Mouse (Mus musculus): Measurements from ENCODE around the gene Dusp7. TPM values are rescaled to one million over a fixed set of nuclear protein-coding genes. Genes with fewer than 3 reads are reported as not detected.

The Dusp7 gene
- total and polyA plus RNA-seq, 3 experiments, result 6.2 to 11.4 (median 8.0) TPM

DNA sequence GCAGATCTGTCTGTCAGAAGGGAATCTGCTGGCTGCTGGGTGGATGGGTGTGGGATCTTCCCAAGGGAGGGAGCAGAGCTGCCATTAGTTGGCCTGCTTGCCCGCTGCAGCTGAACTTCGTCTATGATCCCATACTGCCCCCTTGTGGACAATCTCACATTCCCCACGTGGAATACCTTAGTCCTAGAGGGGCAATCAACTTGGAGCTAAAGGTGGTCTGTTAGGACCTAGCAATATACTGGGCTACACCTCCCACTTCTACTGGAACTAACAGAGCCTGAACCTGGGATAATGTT, 53.4 kb downstream of the Dusp7 start (continued):
- peak; percentile 98 for TF ChIP-seq MAX (IDR thresholded peaks at IDR 0.05; ENCODE audit: low read length)
- TF ChIP-seq PAX5 (IDR thresholded peaks at IDR 0.05; ENCODE audit: low read length), result no peak
- TF ChIP-seq MEF2A (IDR thresholded peaks at IDR 0.05; ENCODE audit: borderline replicate concordance, low read depth, low read length), result no peak
- no peak for TF ChIP-seq NRF1 (IDR thresholded peaks at IDR 0.05; ENCODE audit: low read depth, low read length)

Other genes starting within 250 kb of the Dusp7 start
- 3.0 and 3.4 TPM in 2 replicates for gene Glyctk, start 210.5 kb upstream of the Dusp7 start, total RNA-seq (2012; rRNA removed)
- 2.1 and 3.0 TPM in 2 replicates for gene Glyctk, start 210.5 kb upstream of the Dusp7 start, total RNA-seq (2014; rRNA removed)
- gene Glyctk, start 210.5 kb upstream of the Dusp7 start, polyA plus RNA-seq (2012; ENCODE audit: insufficient read length, low read depth), result 2.8 and 3.1 TPM in 2 replicates
- gene Wdr82, start 197.7 kb upstream of the Dusp7 start, total RNA-seq (2012; rRNA removed), result 70.4 and 90.7 TPM in 2 replicates
- 117 and 131 TPM in 2 replicates for gene Wdr82, start 197.7 kb upstream of the Dusp7 start, total RNA-seq (2014; rRNA removed)
- 93.6 and 100 TPM in 2 replicates for gene Wdr82, start 197.7 kb upstream of the Dusp7 start, polyA plus RNA-seq (2012; ENCODE audit: insufficient read length, low read depth)
- gene Ppm1m, start 168.9 kb upstream of the Dusp7 start, total RNA-seq (2012; rRNA removed), result 86.0 and 103 TPM in 2 replicates
- gene Ppm1m, start 168.9 kb upstream of the Dusp7 start, total RNA-seq (2014; rRNA removed), result 54.7 and 60.1 TPM in 2 replicates
- gene Ppm1m, start 168.9 kb upstream of the Dusp7 start, polyA plus RNA-seq (2012; ENCODE audit: insufficient read length, low read depth), result 99.8 and 111 TPM in 2 replicates
- gene Twf2, start 165.5 kb upstream of the Dusp7 start, total RNA-seq (2012; rRNA removed), result 120 and 156 TPM in 2 replicates
- 177 and 186 TPM in 2 replicates for gene Twf2, start 165.5 kb upstream of the Dusp7 start, total RNA-seq (2014; rRNA removed)
- 129 and 131 TPM in 2 replicates for gene Twf2, start 165.5 kb upstream of the Dusp7 start, polyA plus RNA-seq (2012; ENCODE audit: insufficient read length, low read depth)
- 1.4 and 1.5 TPM in 2 replicates for gene Tlr9, start 146.0 kb upstream of the Dusp7 start, total RNA-seq (2012; rRNA removed)
- 0.54 and 1.0 TPM in 2 replicates for gene Tlr9, start 146.0 kb upstream of the Dusp7 start, total RNA-seq (2014; rRNA removed)
- 9.9 and 12.5 TPM in 2 replicates for gene Tlr9, start 146.0 kb upstream of the Dusp7 start, polyA plus RNA-seq (2012; ENCODE audit: insufficient read length, low read depth)
- 65.1 and 71.9 TPM in 2 replicates for gene Alas1, start 120.0 kb upstream of the Dusp7 start, total RNA-seq (2012; rRNA removed)
- 93.1 and 105 TPM in 2 replicates for gene Alas1, start 120.0 kb upstream of the Dusp7 start, total RNA-seq (2014; rRNA removed)
- gene Alas1, start 120.0 kb upstream of the Dusp7 start, polyA plus RNA-seq (2012; ENCODE audit: insufficient read length, low read depth), result 68.2 and 69.6 TPM in 2 replicates
- 42.7 and 46.7 TPM in 2 replicates for gene Poc1a, start 87.6 kb upstream of the Dusp7 start, total RNA-seq (2012; rRNA removed)
- 24.2 and 24.5 TPM in 2 replicates for gene Poc1a, start 87.6 kb upstream of the Dusp7 start, total RNA-seq (2014; rRNA removed)
- gene Poc1a, start 87.6 kb upstream of the Dusp7 start, polyA plus RNA-seq (2012; ENCODE audit: insufficient read length, low read depth), result 31.9 and 39.8 TPM in 2 replicates
- 1,844 and 1,867 TPM in 2 replicates for gene Rpl29, start 60.8 kb downstream of the Dusp7 start, total RNA-seq (2012; rRNA removed)
- gene Rpl29, start 60.8 kb downstream of the Dusp7 start, total RNA-seq (2014; rRNA removed), result 1,058 and 1,082 TPM in 2 replicates
- gene Rpl29, start 60.8 kb downstream of the Dusp7 start, polyA plus RNA-seq (2012; ENCODE audit: insufficient read length, low read depth), result 1,042 and 1,257 TPM in 2 replicates
- gene Acy1, start 69.7 kb downstream of the Dusp7 start, total RNA-seq (2012; rRNA removed), result 76.9 and 77.6 TPM in 2 replicates
- gene Acy1, start 69.7 kb downstream of the Dusp7 start, total RNA-seq (2014; rRNA removed), result 51.9 and 55.6 TPM in 2 replicates
- gene Acy1, start 69.7 kb downstream of the Dusp7 start, polyA plus RNA-seq (2012; ENCODE audit: insufficient read length, low read depth), result 103 and 106 TPM in 2 replicates
- 3.9 and 5.3 TPM in 2 replicates for gene Abhd14b, start 78.8 kb downstream of the Dusp7 start, total RNA-seq (2012; rRNA removed)
- gene Abhd14b, start 78.8 kb downstream of the Dusp7 start, total RNA-seq (2014; rRNA removed), result 2.9 and 3.6 TPM in 2 replicates
- gene Abhd14b, start 78.8 kb downstream of the Dusp7 start, polyA plus RNA-seq (2012; ENCODE audit: insufficient read length, low read depth), result 4.4 and 5.4 TPM in 2 replicates
- gene Abhd14a, start 79.0 kb downstream of the Dusp7 start, total RNA-seq (2012; rRNA removed), result 20.4 and 20.6 TPM in 2 replicates
- gene Abhd14a, start 79.0 kb downstream of the Dusp7 start, total RNA-seq (2014; rRNA removed), result 15.6 and 18.2 TPM in 2 replicates
- gene Abhd14a, start 79.0 kb downstream of the Dusp7 start, polyA plus RNA-seq (2012; ENCODE audit: insufficient read length, low read depth), result 23.3 and 26.6 TPM in 2 replicates
- gene Pcbp4, start 84.7 kb downstream of the Dusp7 start, total RNA-seq (2012; rRNA removed), result 41.3 and 44.1 TPM in 2 replicates
- gene Pcbp4, start 84.7 kb downstream of the Dusp7 start, total RNA-seq (2014; rRNA removed), result 34.5 and 44.0 TPM in 2 replicates
- 51.9 and 54.2 TPM in 2 replicates for gene Pcbp4, start 84.7 kb downstream of the Dusp7 start, polyA plus RNA-seq (2012; ENCODE audit: insufficient read length, low read depth)
- 0.04 TPM in 1 of 2 replicates, not detected in the other for gene Gpr62, start 97.3 kb downstream of the Dusp7 start, total RNA-seq (2012; rRNA removed)
- gene Gpr62, start 97.3 kb downstream of the Dusp7 start, total RNA-seq (2014; rRNA removed), result not detected in 2 replicates
- 0.11 and 0.20 TPM in 2 replicates for gene Gpr62, start 97.3 kb downstream of the Dusp7 start, polyA plus RNA-seq (2012; ENCODE audit: insufficient read length, low read depth)
- 120 and 167 TPM in 2 replicates for gene Rrp9, start 107.3 kb downstream of the Dusp7 start, total RNA-seq (2012; rRNA removed)
- gene Rrp9, start 107.3 kb downstream of the Dusp7 start, total RNA-seq (2014; rRNA removed), result 130 and 137 TPM in 2 replicates
- gene Rrp9, start 107.3 kb downstream of the Dusp7 start, polyA plus RNA-seq (2012; ENCODE audit: insufficient read length, low read depth), result 326 and 339 TPM in 2 replicates
- 12.3 and 12.9 TPM in 2 replicates for gene Parp3, start 108.3 kb downstream of the Dusp7 start, total RNA-seq (2012; rRNA removed)
- gene Parp3, start 108.3 kb downstream of the Dusp7 start, total RNA-seq (2014; rRNA removed), result 10.3 and 11.1 TPM in 2 replicates
- gene Parp3, start 108.3 kb downstream of the Dusp7 start, polyA plus RNA-seq (2012; ENCODE audit: insufficient read length, low read depth), result 24.6 and 36.6 TPM in 2 replicates
- gene Iqcf1, start 131.3 kb downstream of the Dusp7 start, total RNA-seq (2012; rRNA removed), result not detected in 2 replicates
- not detected in 2 replicates for gene Iqcf1, start 131.3 kb downstream of the Dusp7 start, total RNA-seq (2014; rRNA removed)
- not detected in 2 replicates for gene Iqcf1, start 131.3 kb downstream of the Dusp7 start, polyA plus RNA-seq (2012; ENCODE audit: insufficient read length, low read depth)
- 0.72 TPM in 1 of 2 replicates, not detected in the other for gene Iqcf5, start 145.9 kb downstream of the Dusp7 start, total RNA-seq (2012; rRNA removed)
- 0.77 TPM in 1 of 2 replicates, not detected in the other for gene Iqcf5, start 145.9 kb downstream of the Dusp7 start, total RNA-seq (2014; rRNA removed)
- gene Iqcf5, start 145.9 kb downstream of the Dusp7 start, polyA plus RNA-seq (2012; ENCODE audit: insufficient read length, low read depth), result 1.8 and 2.9 TPM in 2 replicates
- not detected in 2 replicates for gene Iqcf3, start 193.0 kb downstream of the Dusp7 start, total RNA-seq (2012; rRNA removed)
- gene Iqcf3, start 193.0 kb downstream of the Dusp7 start, total RNA-seq (2014; rRNA removed), result not detected in 2 replicates
- not detected in 2 replicates for gene Iqcf3, start 193.0 kb downstream of the Dusp7 start, polyA plus RNA-seq (2012; ENCODE audit: insufficient read length, low read depth)
- not detected in 2 replicates for gene Iqcf4, start 202.4 kb downstream of the Dusp7 start, total RNA-seq (2012; rRNA removed)
- not detected in 2 replicates for gene Iqcf4, start 202.4 kb downstream of the Dusp7 start, total RNA-seq (2014; rRNA removed)
- not detected in 2 replicates for gene Iqcf4, start 202.4 kb downstream of the Dusp7 start, polyA plus RNA-seq (2012; ENCODE audit: insufficient read length, low read depth)

Measured in CH12.LX (cell line).